Mouse (Mus musculus) heart, embryonic 10.5 days (tissue): ENCODE data around the gene Rae1. TPM values are rescaled to one million over a fixed set of nuclear protein-coding genes. Genes with fewer than 3 reads are reported as not detected.

Experiments used
- DNase-seq: peaks from one replicate; pipeline ENCODE4 v3.0.0-alpha.2; 2017; ENCODE audit warnings: low spot score
- H3K27ac ChIP-seq: fragments of 300-500 bp; sonication (generic); 2 replicates; pipeline ENCODE4 v1.5.1; 2016; ENCODE audit warnings: mild to moderate bottlenecking
- H3K27me3 ChIP-seq: fragments of 300-500 bp; sonication (generic); 2 replicates; pipeline ENCODE4 v1.6.1; 2016; ENCODE audit warnings: mild to moderate bottlenecking; ENCODE audit not compliant: poor library complexity, insufficient read depth, severe bottlenecking
- H3K36me3 ChIP-seq: fragments of 300-500 bp; sonication (generic); 2 replicates; pipeline ENCODE4 v1.6.1; 2016; ENCODE audit warnings: mild to moderate bottlenecking, moderate library complexity
- H3K4me1 ChIP-seq: fragments of 300-500 bp; sonication (generic); 2 replicates; pipeline ENCODE4 v1.6.1; 2016; ENCODE audit warnings: mild to moderate bottlenecking
- H3K4me3 ChIP-seq: fragments of 300-500 bp; sonication (generic); 2 replicates; pipeline ENCODE4 v1.5.1; 2016; ENCODE audit warnings: mild to moderate bottlenecking, moderate library complexity
- H3K9me3 ChIP-seq: fragments of 300-500 bp; sonication (generic); 2 replicates; pipeline ENCODE4 v1.6.1; 2016; ENCODE audit warnings: mild to moderate bottlenecking, moderate library complexity
- WGBS: fragments of 180-500 bp; shearing (Covaris S2); methylation state at CpG from one replicate; pipeline ENCODE4 v1.1.7; 2016; 5-methylcytosine and 5-hydroxymethylcytosine counted together
- polyA plus RNA-seq: library from polyadenylated mRNA; unstranded; fragments of >200 nt; fragmentation: Nextera tagmentation; extraction: Ambion mirVana; gene quantifications from 2 replicates; pipeline ENCODE4 v1.2.1, GENCODE M21; 2016

Rae1 gene
- polyA plus RNA-seq, 1 experiment from 2014 or later: 162 TPM

GRCm38 (mm10) chr2:173035653-173036052 is 35.7 kb downstream of the Rae1 start:
- no peaks in the 10 kb centered on the region for H3K9me3 ChIP-seq
- peak overlapping the region; percentile 75; the same call in 1 of the 2 replicates for H3K27ac ChIP-seq
- 85% methylated on average over 5 of the region's 5 CpGs for WGBS
- H3K4me1 ChIP-seq: peaks cover 80% of the 10 kb centered on the region
- H3K36me3 ChIP-seq: peaks cover 56% of the 10 kb centered on the region
- DNase-seq: no peak
- no peaks in the 10 kb centered on the region for H3K27me3 ChIP-seq
- H3K4me3 ChIP-seq: no peak overlapping the region

- peaks cover 76% of the 10 kb centered on the region for H3K4me1 ChIP-seq
- 0 out of 2 replicates have a peak overlapping the region, but pooled peaks have one; percentile 2 for H3K4me3 ChIP-seq
These were observed 36.1 kb downstream of the Rae1 start for GRCm38 (mm10) chr2:173036055-173036454.

GRCm38 (mm10) chr2:173036611-173037010 is 36.7 kb downstream of the Rae1 start:
- peak overlapping the region; percentile 75; the same call in 1 of the 2 replicates for H3K27ac ChIP-seq
- H3K27me3 ChIP-seq: no peaks in the 10 kb centered on the region
- H3K4me3 ChIP-seq: no peak overlapping the region
- no peak for DNase-seq
- WGBS: 49% methylated on average over 4 of the region's 4 CpGs
- no peaks in the 10 kb centered on the region for H3K9me3 ChIP-seq
- peaks cover 71% of the 10 kb centered on the region for H3K4me1 ChIP-seq
- H3K36me3 ChIP-seq: peaks cover 47% of the 10 kb centered on the region

More at GRCm38 (mm10) chr2:173036055-173036454, 36.1 kb downstream of the Rae1 start:
- Histone ChIP-seq H3K9me3 (no peaks in the 10 kb centered on the region), H3K36me3 (peaks cover 52% of the 10 kb centered on the region), H3K27me3 (no peaks in the 10 kb centered on the region), H3K27ac (peak overlapping the region; percentile 75; the same call in 1 of the 2 replicates)
- 82% methylated on average over 5 of the region's 5 CpGs for whole genome bisulfite sequencing
- no peak for DNase-seq

GRCm38 (mm10) chr2:173037347-173037746 is 37.4 kb downstream of the Rae1 start:
- Histone ChIP-seq H3K4me3 (no peak overlapping the region), H3K27me3 (no peaks in the 10 kb centered on the region), H3K36me3 (peaks cover 39% of the 10 kb centered on the region), H3K27ac (peak overlapping the region; percentile 32), H3K9me3 (no peaks in the 10 kb centered on the region), H3K4me1 (peaks cover 66% of the 10 kb centered on the region)
- DNase-seq: no peak
- WGBS: 74% methylated on average over 5 of the region's 5 CpGs

- Histone ChIP-seq H3K4me1 (peaks cover 66% of the 10 kb centered on the region), H3K9me3 (no peaks in the 10 kb centered on the region), H3K4me3 (no peak overlapping the region), H3K27me3 (no peaks in the 10 kb centered on the region), H3K27ac (peak overlapping the region; percentile 32), H3K36me3 (peaks cover 33% of the 10 kb centered on the region)
- DNase-seq: peak; percentile 92
- WGBS: 51% methylated on average over 7 of the region's 7 CpGs
These were observed 38.1 kb downstream of the Rae1 start for GRCm38 (mm10) chr2:173037827-173038607.

- peak overlapping the region; percentile 53; the same call in 1 of the 2 replicates for H3K27ac ChIP-seq
- no peaks in the 10 kb centered on the region for H3K9me3 ChIP-seq
- DNase-seq: no peak
- 95% methylated on average over 4 of the region's 4 CpGs for WGBS
- peaks cover 22% of the 10 kb centered on the region for H3K36me3 ChIP-seq
- H3K4me3 ChIP-seq: no peak overlapping the region
- H3K27me3 ChIP-seq: no peaks in the 10 kb centered on the region
- H3K4me1 ChIP-seq: peaks cover 66% of the 10 kb centered on the region
These were observed 39.1 kb downstream of the Rae1 start for GRCm38 (mm10) chr2:173039041-173039440.

- Histone ChIP-seq H3K4me3 (no peak overlapping the region), H3K4me1 (peaks cover 61% of the 10 kb centered on the region), H3K27me3 (no peaks in the 10 kb centered on the region), H3K36me3 (peaks cover 5% of the 10 kb centered on the region), H3K27ac (0 out of 2 replicates have a peak overlapping the region, but pooled peaks have one; percentile 83), H3K9me3 (no peaks in the 10 kb centered on the region)
- DNase-seq: no peak
- 84% methylated on average over 3 of the region's 3 CpGs for WGBS
These were observed 40.9 kb downstream of the Rae1 start for GRCm38 (mm10) chr2:173040803-173041202.

GRCm38 (mm10) chr2:173041242-173041641 is 41.3 kb downstream of the Rae1 start:
- H3K4me3 ChIP-seq: no peak overlapping the region
- H3K4me1 ChIP-seq: peaks cover 61% of the 10 kb centered on the region
- peak overlapping the region; percentile 83; the same call in 1 of the 2 replicates for H3K27ac ChIP-seq
- H3K9me3 ChIP-seq: no peaks in the 10 kb centered on the region
- H3K27me3 ChIP-seq: no peaks in the 10 kb centered on the region
- H3K36me3 ChIP-seq: peaks cover under 1% of the 10 kb centered on the region; the same call in 1 of the 2 replicates
- DNase-seq: no peak
- 56% methylated on average over 5 of the region's 5 CpGs for WGBS

GRCm38 (mm10) chr2:173041893-173042292 is 42.0 kb downstream of the Rae1 start:
- WGBS: 59% methylated on average over 1 of the region's 1 CpGs
- Histone ChIP-seq H3K9me3 (no peaks in the 10 kb centered on the region), H3K4me3 (no peak overlapping the region), H3K4me1 (peaks cover 64% of the 10 kb centered on the region), H3K36me3 (no peaks in the 10 kb centered on the region), H3K27me3 (no peaks in the 10 kb centered on the region), H3K27ac (peak overlapping the region; percentile 83; the same call in 1 of the 2 replicates)
- no peak for DNase-seq

- no peaks in the 10 kb centered on the region for H3K27me3 ChIP-seq
- H3K9me3 ChIP-seq: no peaks in the 10 kb centered on the region
- H3K36me3 ChIP-seq: no peaks in the 10 kb centered on the region
- no peak for DNase-seq
- H3K4me1 ChIP-seq: peaks cover 65% of the 10 kb centered on the region
- 38% methylated on average over 11 of the region's 11 CpGs for whole genome bisulfite sequencing
- H3K4me3 ChIP-seq: no peak overlapping the region
- H3K27ac ChIP-seq: peak overlapping the region; percentile 83
These were observed 42.7 kb downstream of the Rae1 start for GRCm38 (mm10) chr2:173042504-173043162.

- Histone ChIP-seq H3K4me1 (peaks cover 73% of the 10 kb centered on the region), H3K27ac (peak overlapping the region; percentile 83), H3K4me3 (no peak overlapping the region), H3K9me3 (no peaks in the 10 kb centered on the region), H3K27me3 (no peaks in the 10 kb centered on the region), H3K36me3 (no peaks in the 10 kb centered on the region)
- 72% methylated on average over 18 of the region's 18 CpGs for WGBS
- DNase-seq: no peak
These were observed 44.5 kb downstream of the Rae1 start for GRCm38 (mm10) chr2:173044198-173044970.

- H3K27me3 ChIP-seq: no peaks in the 10 kb centered on the region
- peak overlapping the region; percentile 89 for H3K27ac ChIP-seq
- WGBS: 41% methylated on average over 15 of the region's 15 CpGs
- H3K9me3 ChIP-seq: no peaks in the 10 kb centered on the region
- H3K36me3 ChIP-seq: no peaks in the 10 kb centered on the region
- peaks cover 91% of the 10 kb centered on the region for H3K4me1 ChIP-seq
- DNase-seq: no peak
- H3K4me3 ChIP-seq: peak overlapping the region; percentile 22; the same call in 1 of the 2 replicates
These were observed 46.8 kb downstream of the Rae1 start for GRCm38 (mm10) chr2:173046582-173047297.
